Mouse (Mus musculus) adrenal gland, postnatal 25 days (tissue): ENCODE data around the gene Vrk1. TPM values are rescaled to one million over a fixed set of nuclear protein-coding genes. Genes with fewer than 3 reads are reported as not detected.
A peak's percentile ranks its signal among the peaks of the same experiment; 100 is the strongest.

Source experiments
- DNase-seq: peaks from one replicate; pipeline ENCODE4 v3.0.0; 2021; ENCODE audit warnings: mixed read lengths
- total RNA-seq: library from RNA; stranded (reverse); gene quantifications from 2 replicates; pipeline ENCODE4 v1.2.3, GENCODE M21; 2021

Gene Vrk1
- total RNA-seq, 1 experiment from 2014 or later: 24.6 TPM

DNA sequence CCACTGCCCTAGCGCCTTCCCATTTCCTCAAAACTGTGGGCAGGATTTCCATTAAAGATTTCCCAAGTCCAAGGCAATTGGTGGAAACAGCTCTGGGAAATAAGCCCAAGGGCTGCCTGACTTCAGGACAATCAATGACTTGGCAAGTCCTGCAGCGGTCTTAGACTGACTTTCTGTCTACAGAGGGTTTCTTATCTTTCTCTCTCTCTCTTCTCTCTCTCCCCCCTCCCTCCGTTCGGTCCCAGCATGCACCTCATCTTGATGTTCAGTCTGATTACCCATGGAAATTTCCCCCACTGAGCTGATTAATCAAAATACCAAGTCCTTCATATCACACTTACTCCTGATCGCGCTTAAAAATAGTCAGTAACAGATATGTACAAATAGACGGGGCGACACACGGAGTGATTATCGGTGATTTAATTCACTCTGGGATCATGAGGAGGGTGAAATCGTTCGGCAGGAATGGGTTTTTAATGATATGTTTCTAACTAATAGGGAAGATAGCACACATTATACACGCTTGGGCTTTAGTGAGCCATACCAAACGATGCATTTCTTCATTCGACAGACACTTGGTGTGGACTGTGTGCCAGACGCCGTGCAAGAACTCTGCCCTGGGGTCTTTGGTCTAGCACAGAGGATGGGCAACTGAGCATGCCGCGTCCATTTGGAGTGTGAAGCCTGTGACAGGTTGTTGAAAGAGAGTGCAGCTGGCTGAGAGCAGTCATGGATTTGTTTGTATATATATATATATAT, 12.8 kb upstream of the Vrk1 start:
- no peak for DNase-seq

DNA sequence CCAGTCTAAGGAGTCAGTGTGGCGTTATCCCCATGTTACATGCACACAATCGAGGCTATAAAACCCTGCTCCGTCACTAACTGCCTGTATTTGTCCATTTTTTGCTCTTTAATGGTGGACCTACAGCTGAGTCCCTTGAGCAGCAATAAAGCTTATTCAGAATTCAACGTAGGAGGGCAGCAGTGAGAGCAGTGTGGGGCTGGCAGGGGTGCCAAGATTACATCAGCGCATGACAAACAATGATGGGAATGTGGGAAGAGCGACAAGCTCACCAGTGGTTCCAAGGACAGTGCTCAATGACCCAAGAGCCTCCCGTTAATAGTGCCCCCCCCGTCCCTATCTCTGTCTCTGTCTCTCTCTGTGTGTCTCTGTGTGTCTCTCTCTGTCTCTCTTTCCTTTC, 8.3 kb upstream of the Vrk1 start:
- DNase-seq: peak; percentile 53

DNA sequence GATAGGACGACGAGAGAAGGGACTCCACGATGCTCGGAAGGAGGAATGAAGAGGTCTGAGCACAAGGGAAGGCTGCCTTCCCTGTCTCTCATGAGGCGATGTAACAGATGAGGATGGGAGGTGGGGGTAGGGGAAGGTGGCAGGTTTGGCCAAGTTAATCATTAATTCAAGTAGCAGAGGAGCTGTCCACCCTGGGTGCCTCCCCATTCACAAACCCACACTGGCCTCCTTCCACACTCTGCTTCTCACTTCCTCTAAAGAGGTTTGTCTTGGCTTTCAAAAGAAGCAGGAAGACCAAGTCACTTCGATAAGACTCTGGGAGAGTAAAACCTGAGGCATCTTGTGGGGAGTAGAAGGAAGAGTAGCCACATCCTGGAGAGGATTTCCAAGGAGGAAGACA, 5.3 kb upstream of the Vrk1 start:
- no peak for DNase-seq

DNA sequence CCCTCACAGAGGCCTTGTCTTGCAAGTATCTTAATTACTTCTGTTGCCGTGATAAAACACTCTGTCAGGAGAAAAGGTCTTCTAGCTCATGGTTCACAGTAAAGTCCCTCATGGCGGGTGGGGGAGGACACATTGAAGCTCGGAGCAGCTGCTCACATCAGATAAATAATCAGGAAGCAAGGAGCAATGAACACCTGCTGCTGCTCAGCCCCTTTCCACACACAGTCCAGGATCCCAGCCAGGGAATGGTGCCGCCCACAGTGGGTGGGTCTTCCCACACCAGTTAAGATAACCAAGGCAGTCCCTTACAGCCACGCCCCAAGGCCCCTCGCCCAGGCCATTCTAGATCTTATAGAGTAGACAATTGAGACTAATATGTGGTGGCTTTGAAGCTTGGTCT, 3.8 kb upstream of the Vrk1 start:
- DNase-seq: no peak

DNA sequence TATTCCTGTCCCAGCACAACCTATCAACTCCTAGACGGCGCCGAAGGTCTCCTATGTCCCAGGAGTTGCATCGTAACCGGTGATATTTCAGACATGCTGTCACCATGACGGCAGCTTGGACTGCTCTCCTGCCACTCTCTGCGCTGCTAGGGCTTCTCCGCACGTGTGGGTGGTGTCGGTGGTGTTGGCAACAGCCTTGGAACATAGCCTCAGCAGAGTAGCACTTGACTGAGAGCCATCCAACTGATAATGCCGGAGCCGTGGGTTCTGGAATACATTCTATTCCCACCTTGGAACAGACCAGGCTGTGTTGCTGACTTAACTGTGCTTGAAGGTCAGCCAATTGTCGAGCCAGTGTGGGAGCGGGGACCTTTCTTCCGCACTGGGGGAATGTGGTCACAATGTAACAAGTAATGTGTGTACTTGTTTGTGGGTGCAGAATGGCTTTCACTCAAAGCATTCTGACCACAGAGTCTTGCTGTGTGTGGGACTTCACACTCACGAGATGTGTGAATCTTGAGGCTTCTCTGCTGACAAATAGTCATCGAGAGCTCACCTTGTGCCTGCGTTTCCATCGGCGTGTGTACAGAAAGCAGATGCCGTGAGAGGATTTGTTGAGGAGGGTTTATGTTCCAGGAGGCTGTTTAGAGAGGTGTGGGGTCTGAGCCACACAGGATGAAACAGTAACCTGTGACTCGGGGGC, 1.5 kb upstream of the Vrk1 start:
- DNase-seq: no peak

DNA sequence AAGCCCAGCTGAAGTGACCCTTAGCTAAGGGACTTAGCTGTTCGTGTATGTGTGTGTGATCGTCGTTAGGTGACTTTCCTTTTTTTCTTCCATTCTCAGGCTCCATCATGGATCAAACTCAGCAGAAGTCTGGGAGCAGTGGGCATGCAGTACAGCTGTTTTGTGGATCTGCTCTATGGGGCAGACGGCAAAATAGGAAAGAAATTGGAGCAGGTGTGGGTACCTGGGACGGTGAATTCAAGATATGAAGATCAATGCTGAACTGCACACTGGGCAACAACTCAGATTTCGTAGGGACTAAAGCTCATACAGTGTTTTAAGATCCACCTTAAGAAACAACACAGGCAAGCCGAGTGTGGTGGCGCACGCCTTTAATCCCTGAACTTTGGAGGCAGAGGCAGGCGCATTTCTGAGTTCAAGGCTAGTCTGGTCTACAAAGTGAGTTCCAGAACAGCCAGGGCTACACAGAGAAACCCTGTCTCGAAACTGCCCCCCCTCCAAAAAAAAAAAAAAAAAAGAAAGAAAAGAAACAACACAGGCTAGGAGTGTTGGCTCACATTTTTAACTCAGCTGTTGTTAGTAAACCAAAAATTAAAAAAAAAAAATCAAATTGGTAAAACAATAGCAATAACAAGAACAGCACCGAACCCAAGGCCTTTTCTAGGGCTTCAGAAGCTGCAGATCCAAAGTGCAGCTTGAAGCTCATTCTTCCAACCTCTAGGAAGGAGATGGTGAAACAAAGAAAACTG, 732 bp upstream of the Vrk1 start:
- DNase-seq: no peak

DNA sequence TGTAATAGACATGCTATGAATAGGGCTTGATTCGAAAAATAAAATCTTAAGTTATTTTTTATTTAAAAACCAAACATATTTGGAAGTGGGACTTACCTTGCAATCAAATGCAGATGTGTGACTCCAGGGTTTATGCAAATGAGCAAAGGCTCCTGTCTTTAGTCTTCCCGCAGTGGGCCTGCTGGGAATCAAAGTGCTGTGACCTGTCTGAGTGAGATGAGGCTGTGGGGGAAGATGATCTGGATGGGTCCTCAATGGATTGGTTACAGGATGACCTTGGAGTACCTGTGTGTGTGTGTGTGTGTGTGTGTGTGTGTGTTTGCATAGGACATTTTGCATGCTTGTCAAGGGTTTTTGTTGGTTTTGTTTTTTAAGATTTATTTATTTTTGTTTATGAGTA, 2.1 kb downstream of the Vrk1 start:
- DNase-seq: no peak

DNA sequence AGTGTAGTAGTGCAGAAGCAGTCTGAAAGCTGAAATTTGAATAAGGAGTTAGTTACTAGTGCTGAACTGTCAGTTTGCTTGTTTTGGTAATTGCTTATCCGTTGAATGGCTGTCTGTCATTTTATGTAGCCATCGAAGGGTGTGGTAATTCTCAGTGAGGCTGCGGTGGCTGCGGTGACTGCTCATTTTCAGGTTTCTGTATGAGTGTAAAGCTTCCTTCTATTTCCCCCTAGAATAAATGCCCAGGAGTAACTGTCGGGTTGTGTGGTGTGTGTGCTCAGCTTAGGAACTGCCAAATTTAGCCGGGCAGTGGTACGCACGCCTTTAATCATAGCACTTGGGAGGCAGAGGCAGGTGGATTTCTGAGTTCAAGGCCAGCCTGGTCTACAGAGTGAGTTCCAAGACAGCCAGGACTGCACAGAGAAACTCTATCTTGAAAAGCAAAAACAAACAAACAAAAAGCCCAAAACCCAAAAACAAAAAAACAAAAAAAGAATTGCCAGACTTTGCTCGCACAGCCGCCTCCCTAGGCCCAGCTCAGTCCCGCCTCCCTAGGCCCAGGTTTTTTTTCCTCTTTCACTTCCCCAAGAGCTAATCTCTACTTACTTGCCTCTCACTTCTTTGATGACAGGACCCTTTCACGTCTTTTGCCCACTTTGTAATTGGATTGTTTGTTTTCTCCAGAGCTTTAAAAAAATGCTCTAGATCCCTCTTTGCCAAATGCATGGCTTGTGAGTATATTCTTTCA, 6.4 kb downstream of the Vrk1 start:
- no peak for DNase-seq

DNA sequence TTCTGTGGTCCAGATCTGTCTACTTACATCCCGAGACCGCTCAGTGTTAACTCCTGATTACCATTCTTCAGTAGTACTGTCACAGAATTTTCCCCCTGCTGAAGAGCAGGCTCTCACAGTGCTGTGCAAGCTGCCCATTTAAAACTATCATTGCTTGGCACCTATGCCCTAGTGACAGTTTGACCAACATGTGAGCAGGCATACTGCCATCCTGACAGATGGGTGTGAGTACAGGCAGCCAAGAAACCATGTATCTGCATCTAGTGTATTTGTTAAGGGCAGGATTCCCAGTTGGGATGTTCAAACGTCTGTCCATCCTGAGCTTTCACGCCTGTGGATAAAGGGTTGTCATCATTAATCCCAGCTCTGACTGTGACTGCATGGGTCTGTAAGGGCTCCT, 10.0 kb downstream of the Vrk1 start:
- DNase-seq: no peak

DNA sequence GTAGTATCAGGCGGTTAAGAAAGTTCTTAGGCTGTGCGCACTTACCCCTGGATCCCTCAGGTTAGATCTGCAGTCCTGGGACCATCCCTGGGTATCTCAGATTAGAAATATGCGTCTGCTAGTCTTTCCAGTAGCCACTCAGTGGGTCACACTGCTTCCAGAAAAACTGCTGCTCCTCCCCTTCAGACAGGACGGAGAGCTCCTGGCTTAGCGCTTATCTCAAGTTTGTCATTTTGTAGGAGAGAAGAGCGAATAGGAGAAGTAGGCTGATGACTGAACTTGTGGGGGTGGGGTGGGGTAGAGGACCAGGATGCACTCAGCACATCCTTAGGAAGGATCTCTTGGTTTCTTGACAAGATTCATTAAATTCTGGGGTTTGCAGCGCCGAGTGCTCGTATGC, 13.6 kb downstream of the Vrk1 start:
- no peak for DNase-seq

DNA sequence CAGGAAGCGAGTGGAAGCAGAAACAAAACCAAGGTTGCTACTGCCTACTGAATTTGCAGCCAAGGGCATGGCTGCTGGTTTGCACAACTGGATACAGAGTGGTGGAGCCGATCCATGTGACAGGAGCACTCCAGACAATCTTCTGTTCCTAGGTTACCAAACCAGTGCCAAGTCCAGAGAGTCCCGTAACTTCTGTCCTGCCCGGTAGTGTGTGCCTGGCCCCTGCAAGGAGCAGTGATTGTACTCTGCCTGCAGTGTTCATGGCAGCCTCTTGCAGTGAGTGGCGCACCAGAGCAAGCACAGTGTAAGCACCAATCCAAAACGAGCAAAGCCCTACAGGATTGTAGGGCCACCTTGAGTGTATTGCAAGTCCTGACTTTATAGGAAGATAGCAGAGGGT, 15.4 kb downstream of the Vrk1 start:
- DNase-seq: no peak

DNA sequence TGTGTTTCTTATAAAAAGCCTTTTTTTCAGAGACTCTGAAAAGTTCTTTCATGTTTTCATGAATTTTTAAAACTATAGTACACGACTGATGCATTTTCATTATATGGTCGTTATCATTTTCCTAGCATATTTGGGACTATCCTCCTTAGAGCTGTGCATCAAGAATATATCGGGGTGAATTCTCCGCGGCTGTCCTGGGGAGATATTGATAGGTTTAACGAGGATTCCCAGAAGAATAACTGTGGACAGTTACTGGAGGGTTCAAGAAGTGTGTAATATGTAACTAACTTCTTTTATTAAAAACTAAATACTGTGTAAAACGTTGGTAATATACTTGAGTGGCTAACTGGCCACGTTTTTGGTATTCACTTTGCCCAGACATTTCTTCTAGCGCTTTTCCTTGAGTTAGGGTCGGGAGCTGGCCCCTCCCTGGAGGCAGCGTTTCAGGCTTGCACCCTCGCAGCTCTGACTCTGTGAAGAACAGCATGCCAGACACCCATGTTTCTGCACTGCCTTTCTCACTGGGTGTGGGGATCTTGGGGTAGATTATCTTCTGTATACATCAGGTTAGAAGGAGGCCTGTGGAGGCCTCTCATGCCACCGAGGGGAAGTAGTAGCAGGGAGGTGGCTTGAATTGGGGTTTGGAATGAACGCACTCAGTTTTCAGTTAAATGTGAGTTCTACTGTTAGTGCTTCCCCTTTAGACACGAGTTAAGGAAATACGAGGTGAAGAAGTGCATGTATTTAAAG, 16.5 kb downstream of the Vrk1 start:
- DNase-seq: no peak

DNA sequence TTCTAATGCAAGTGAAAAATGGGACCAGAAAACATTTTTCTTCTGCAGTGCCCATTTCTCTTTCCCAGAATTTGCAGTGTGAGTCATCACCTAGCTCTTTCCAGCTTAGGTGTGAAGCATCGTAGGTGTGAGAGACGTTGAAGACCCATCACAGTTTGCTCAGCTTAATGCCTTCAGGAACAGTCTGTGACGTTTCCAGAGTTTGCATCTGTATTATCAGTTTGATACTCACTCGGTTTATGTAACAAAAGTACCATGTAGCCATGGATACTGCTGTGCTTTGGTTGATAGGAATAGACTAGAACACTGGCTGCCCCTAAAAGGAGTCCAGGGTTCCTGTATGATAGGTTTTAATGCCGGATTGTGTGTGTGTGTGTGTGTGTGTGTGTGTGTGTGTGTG, 17.3 kb downstream of the Vrk1 start:
- DNase-seq: no peak

DNA sequence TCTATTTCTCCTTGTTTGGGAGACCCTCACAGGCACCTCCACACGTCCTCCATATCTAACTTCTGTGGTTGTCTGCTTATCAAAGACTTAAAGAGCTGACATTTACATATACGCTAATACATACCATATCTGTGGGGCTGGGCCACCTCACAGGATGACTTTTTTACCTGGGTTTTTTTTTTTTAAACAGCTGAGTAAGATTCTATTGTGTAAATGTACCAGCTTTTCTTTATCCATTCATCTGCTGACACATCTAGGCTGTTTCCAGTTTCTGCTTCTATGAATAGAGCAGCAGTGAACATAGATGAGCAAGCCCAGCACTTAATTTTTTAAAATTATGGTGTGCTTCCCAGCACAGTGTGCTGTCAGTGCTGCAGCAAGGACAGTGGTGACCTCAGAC, 19.6 kb downstream of the Vrk1 start:
- no peak for DNase-seq

DNA sequence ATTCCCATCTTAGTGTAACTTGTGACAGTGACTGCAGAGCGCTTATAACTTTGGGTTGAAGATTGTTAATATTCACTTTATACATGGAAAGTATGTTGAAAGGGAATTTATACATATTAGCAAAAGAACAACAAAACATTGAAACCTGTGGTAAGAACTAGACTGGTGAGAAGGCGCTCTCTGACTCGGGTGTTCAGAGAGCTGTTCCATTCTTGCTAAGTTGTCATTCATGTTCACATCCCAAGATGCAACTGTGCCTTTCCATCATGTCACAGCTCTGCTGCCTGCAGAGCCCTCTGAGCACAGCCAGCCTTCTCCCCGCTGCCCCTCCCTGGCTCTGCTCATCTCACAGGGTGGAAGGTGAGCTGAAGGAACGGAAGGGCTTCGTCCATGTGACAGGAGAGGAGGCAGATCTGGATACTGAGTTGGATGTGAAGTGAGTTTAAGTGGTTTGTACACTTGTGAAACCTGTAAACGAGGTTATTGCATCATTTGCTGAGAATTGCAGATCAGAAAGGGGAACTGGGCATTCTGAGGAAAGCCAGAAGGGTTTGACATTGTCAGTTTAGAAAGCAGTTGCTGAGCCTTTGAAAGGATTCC, 20.2 kb downstream of the Vrk1 start:
- DNase-seq: no peak

DNA sequence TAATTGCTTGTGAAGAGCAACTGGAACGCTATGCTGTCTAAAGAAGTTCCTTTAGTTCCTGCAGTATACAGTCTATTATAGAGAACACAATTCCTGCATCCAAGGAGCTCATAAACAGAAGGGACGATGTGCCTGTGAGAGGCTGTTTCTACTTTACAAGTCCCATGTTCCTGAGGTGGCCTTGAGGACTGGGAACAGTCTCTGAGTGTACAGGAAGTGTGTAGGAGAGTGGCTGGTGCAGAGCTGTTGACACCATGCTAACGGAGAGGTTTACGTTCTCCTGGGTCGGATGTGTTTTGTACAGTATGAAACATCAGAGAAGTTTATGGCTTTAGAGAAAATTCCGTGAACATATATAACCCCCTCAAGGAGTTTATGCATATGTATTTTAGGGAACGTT, 20.8 kb downstream of the Vrk1 start:
- DNase-seq: no peak

DNA sequence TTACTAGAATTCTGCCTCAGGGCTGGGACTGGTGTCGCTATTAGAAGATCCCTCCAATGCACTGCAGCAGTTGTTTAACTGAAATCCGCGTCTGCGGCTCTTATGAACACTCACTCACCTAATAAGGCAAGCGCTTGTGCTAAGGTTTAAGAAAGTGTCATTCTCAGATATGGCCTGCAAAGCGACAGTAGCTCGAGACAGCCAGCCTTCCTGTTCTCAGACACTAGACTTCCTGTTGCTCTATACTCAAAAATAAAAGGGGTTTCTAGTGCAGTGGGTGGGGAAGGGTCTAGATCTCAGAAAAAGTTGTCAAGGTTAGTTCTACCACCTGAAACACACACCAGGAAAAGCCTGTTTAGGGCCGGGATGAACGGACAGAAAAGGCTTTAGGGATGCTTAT, 21.9 kb downstream of the Vrk1 start:
- no peak for DNase-seq

DNA sequence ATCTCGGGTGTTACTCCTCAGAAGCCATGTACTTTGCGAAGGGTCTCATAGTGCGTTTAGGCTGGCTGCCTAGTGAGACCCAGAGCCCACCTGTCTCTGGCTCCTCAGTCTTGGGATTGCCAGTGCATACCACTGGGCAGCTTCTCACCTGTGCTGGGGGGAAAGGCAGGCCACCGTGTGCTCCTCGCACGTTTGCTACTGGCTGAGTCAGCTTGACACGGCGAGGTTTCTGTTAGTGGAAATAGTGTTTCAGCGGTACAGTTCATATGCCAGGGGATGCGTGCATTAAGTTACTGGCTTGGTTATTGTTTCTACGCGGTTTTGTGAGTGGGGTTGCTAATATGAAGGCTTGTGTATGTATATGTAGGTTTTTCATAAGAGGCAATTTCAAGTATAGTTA, 22.3 kb downstream of the Vrk1 start:
- DNase-seq: no peak

DNA sequence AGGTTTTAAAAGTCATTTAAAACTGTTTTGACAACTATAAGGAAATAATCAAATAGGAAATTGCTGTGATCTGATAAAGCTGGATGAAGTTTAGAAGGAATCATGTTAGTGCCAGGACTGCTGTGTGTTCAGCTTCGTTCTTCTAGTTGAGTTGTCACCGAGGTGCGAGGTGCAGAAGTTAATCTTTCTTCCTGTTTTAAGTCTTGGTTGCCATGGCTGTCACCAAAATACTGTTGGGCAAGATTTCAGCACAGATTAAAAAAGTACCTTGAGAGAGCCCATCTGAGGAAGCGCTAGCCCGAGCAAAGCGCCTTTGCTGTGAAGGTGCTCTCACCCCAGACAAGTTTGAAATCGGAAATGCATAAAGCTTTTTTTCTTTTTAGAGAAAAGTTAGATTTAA, 24.2 kb downstream of the Vrk1 start:
- no peak for DNase-seq

DNA sequence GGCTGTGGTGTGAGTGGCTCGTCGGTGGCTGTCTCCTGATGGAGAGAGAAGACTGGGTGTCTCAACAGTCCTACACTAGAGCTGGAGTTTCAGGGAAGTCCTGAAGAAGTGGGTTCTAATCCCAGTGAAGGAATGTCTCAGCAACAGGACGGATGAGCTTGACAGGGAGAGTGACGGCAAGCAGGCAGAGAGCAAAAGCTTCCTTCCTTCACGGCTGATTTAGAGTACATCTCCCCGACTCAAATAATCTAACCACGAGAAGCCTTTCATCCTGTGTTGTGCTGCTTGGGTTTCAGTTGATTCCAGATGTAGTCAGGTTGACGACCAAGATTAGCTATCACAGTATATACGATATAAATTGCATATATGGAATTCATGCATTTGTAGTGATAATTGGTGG, 24.7 kb downstream of the Vrk1 start:
- no peak for DNase-seq

DNA sequence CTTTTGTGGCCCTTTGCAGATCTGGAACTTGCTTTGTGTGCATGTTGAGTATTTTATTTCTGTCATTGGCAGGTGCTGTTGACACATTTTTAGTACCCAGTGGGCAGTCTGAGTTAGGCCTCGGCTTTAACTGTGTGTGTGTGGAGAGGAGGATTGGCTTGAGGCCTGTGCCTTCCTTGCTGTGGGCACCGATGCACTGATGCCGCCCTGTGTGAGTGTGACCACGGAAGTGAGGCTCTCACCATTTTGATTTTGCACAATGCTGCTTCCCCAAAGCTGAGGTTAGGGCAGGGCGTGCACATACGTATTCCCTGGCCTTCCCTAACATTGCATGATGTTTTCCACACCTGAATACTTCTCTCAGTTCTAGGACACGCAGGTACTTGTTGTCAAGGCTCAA, 30.2 kb downstream of the Vrk1 start:
- DNase-seq: no peak
